Mouse (Mus musculus) liver, embryonic 13.5 days (tissue): ENCODE results near the gene Gm44579. TPM values are rescaled to one million over a fixed set of nuclear protein-coding genes. Genes with fewer than 3 reads are reported as not detected.

Source experiments
- ATAC-seq: fragments of 200-750 bp; cut with Nextera tagmentation; 2 replicates; pipeline ENCODE4 v1.8.0; 2017; ENCODE audit warnings: low read depth, mild to moderate bottlenecking, moderate number of reproducible peaks, moderate library complexity
- DNase-seq: peaks from one replicate; pipeline ENCODE4 v3.0.0; 2022
- H3K27ac ChIP-seq: fragments of 300-500 bp; sonication (generic); 2 replicates; pipeline ENCODE4 v1.5.1; 2015; ENCODE audit warnings: moderate library complexity, mild to moderate bottlenecking, inconsistent platforms
- H3K27me3 ChIP-seq: fragments of 300-500 bp; sonication (generic); 2 replicates; pipeline ENCODE4 v1.6.1; 2015; ENCODE audit warnings: mild to moderate bottlenecking, inconsistent platforms
- H3K36me3 ChIP-seq: fragments of 300-500 bp; sonication (generic); 2 replicates; pipeline ENCODE4 v1.6.1; 2015; ENCODE audit warnings: mild to moderate bottlenecking, inconsistent platforms
- H3K4me1 ChIP-seq: fragments of 300-500 bp; sonication (generic); replicated peaks from 2 replicates; pipeline ENCODE4 v1.6.1; 2015; ENCODE audit warnings: inconsistent platforms
- H3K4me2 ChIP-seq: fragments of 300-500 bp; sonication (generic); 2 replicates; pipeline ENCODE4 v1.6.1; 2015; ENCODE audit warnings: inconsistent platforms, mild to moderate bottlenecking, moderate library complexity
- H3K4me3 ChIP-seq: fragments of 300-500 bp; sonication (generic); replicated peaks from 2 replicates; pipeline ENCODE4 v1.5.1; 2015; ENCODE audit warnings: mild to moderate bottlenecking, inconsistent platforms
- H3K9ac ChIP-seq: fragments of 300-500 bp; sonication (generic); 2 replicates; pipeline ENCODE4 v1.6.1; 2015; ENCODE audit warnings: mild to moderate bottlenecking, inconsistent platforms
- H3K9me3 ChIP-seq: fragments of 300-500 bp; sonication (generic); replicated peaks from 2 replicates; pipeline ENCODE4 v1.6.1; 2016; ENCODE audit warnings: inconsistent platforms
- WGBS: fragments of 180-500 bp; shearing (Covaris S2); methylation state at CpG from one replicate; pipeline ENCODE4 v1.1.7; 2015; ENCODE audit not compliant: insufficient replicate concordance; 5-methylcytosine and 5-hydroxymethylcytosine counted together
- polyA plus RNA-seq: library from polyadenylated mRNA; unstranded; fragments of >200 nt; fragmentation: Nextera tagmentation; extraction: Ambion mirVana; gene quantifications from 2 replicates; pipeline ENCODE4 v1.2.1, GENCODE M21; 2015

The Gm44579 gene
- polyA plus RNA-seq = not detected in 2 replicates

DNA sequence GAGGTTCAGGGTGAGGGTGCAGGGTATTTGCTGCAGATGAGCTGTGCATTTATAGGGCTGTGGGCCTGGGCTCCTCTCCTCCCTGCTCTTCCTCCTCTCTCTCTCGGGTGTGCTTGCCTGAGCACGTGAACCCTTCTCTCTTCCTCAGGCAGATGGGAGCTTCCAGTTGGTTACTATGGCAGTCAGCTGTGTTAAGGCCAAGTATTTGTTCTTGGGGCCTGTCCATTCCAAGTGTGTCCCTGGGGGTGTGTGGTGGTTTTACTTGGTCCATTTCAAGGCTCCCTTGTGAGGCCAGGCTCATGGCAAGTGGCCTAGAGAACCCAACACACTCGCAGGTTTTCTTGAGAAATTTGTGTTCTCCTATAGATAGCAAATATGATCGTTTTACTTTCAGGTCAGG, at the start of gene Gm44579, which contains the start of gene Olfr287:
Gene Gm44579 (minus strand): TSS at position 101 of the 400 bp plus-strand sequence.
Gene Olfr287 (minus strand): TSS at position 180 of the 400 bp plus-strand sequence.
- WGBS = 53% methylated on average over 4 of the region's 4 CpGs
- ATAC-seq (no peak), DNase-seq (no peak)
- Histone ChIP-seq H3K36me3 (no peaks in the 10 kb centered on the region), H3K27ac (no peak within 1 kb of the TSS), H3K4me1 (no peaks in the 10 kb centered on the region), H3K27me3 (no peaks in the 10 kb centered on the region; the same call in 1 of the 2 replicates), H3K4me3 (no peak within 1 kb of the TSS), H3K4me2 (no peak within 1 kb of the TSS), H3K9ac (no peak within 1 kb of the TSS), H3K9me3 (no peaks in the 10 kb centered on the region)

GRCm38 (mm10) chr15:98257776-98258175, 37.0 kb upstream of the Gm44579 start:
- no peak for DNase-seq
- ATAC-seq = no peak
- WGBS = 69% methylated on average over 7 of the region's 7 CpGs
- Histone ChIP-seq H3K27ac (no peak overlapping the region), H3K36me3 (no peaks in the 10 kb centered on the region), H3K4me1 (no peaks in the 10 kb centered on the region), H3K9me3 (no peaks in the 10 kb centered on the region), H3K4me3 (no peak overlapping the region), H3K4me2 (no peak overlapping the region), H3K9ac (no peak overlapping the region), H3K27me3 (no peaks in the 10 kb centered on the region)

GRCm38 (mm10) chr15:98257193-98257592, 36.4 kb upstream of the Gm44579 start, which contains the start of gene H1fnt:
Gene H1fnt, minus strand, starts transcription at chr15:98257293.
- Histone ChIP-seq H3K27me3 (no peaks in the 10 kb centered on the region), H3K4me3 (no peak within 1 kb of the TSS), H3K9ac (no peak within 1 kb of the TSS), H3K36me3 (no peaks in the 10 kb centered on the region), H3K4me1 (no peaks in the 10 kb centered on the region), H3K9me3 (no peaks in the 10 kb centered on the region), H3K4me2 (no peak within 1 kb of the TSS), H3K27ac (no peak within 1 kb of the TSS)
- 73% methylated on average over 8 of the region's 8 CpGs for WGBS
- ATAC-seq = no peak
- no peak for DNase-seq

- 84% methylated on average over 13 of the region's 13 CpGs for WGBS
- no peak overlapping the region for H3K9ac ChIP-seq
Observed at GRCm38 (mm10) chr15:98256271-98256670, 35.5 kb upstream of the Gm44579 start.

DNA sequence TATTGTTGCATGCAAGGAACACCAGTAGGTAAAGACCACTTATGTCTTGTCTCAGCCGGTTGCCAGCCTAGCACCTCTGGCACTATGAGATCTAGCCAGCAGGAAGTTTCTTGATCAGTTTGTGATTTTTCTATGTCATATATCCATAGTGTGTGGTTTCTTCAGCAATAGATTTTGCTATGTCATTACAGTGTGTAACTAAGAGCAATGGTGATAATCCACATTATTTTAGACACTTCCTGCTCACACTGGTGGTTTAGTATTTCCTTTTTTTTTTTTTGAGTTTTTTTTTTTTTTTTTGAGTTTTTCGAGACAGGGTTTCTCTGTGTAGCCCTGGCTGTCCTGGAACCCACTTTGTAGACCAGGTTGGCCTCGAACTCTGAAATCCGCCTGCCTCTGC, 14.7 kb upstream of the Gm44579 start:
- DNase-seq (no peak), ATAC-seq (no peak)
- Histone ChIP-seq H3K4me2 (no peak overlapping the region), H3K27me3 (no peaks in the 10 kb centered on the region), H3K4me1 (no peaks in the 10 kb centered on the region), H3K4me3 (no peak overlapping the region), H3K36me3 (no peaks in the 10 kb centered on the region), H3K27ac (no peak overlapping the region), H3K9ac (no peak overlapping the region), H3K9me3 (no peaks in the 10 kb centered on the region)
- WGBS = 59% methylated on average over 4 of the region's 4 CpGs

More at GRCm38 (mm10) chr15:98256271-98256670, 35.5 kb upstream of the Gm44579 start:
- Histone ChIP-seq H3K4me2 (no peak overlapping the region), H3K4me1 (no peaks in the 10 kb centered on the region), H3K36me3 (no peaks in the 10 kb centered on the region), H3K9me3 (no peaks in the 10 kb centered on the region), H3K27me3 (no peaks in the 10 kb centered on the region), H3K4me3 (no peak overlapping the region), H3K27ac (no peak overlapping the region)
- DNase-seq (no peak), ATAC-seq (no peak)

DNA sequence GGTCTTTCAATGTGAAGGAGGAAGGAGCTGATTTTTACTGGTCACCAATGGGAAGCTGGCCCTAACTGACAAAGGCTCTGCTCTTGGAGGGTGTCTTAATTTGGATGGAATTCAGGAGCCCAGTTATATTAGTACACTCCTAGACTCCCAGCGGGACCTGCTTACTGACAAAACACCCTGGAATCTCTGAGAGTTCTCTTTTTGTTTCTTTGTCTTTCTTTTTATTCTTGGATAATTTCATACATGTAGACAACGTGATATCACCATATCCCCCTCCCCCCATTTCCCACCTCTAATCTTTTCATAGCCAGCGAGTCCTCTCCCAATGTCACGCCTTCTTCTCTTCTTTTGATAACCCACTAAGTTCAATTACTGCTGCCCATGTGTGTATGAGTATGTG, 13.6 kb upstream of the Gm44579 start, which contains the start of gene Olfr286:
Gene Olfr286 (minus strand): TSS at position 101 of the 400 bp plus-strand sequence.
- Histone ChIP-seq H3K4me1 (no peaks in the 10 kb centered on the region), H3K36me3 (no peaks in the 10 kb centered on the region), H3K9ac (no peak within 1 kb of the TSS), H3K27me3 (no peaks in the 10 kb centered on the region), H3K4me3 (no peak within 1 kb of the TSS), H3K9me3 (no peaks in the 10 kb centered on the region), H3K27ac (no peak within 1 kb of the TSS), H3K4me2 (no peak within 1 kb of the TSS)
- ATAC-seq = no peak
- DNase-seq = no peak
- 70% methylated on average over 4 of the region's 4 CpGs for WGBS

DNA sequence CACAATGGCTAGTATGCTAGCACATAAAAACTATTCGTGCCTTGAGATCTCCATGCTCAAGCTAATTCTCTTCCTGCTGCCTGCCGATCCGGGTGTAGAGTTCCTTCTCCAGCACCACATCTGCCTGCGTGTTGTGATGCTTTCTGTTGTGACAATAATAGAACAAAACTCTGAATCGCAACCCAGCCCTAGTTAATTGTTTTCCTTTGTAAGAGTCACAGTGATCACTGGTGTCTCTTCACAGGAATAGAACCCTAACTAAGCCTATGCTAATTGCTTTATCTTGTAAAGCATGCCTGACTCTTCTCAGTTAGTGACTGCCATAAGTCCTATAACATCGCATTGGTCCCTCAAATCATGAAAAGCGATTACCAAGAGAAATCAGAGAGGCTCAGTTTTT, 5.3 kb upstream of the Gm44579 start:
- H3K9me3 ChIP-seq = no peaks in the 10 kb centered on the region
- no peaks in the 10 kb centered on the region for H3K36me3 ChIP-seq
- H3K4me2 ChIP-seq = no peak overlapping the region
- H3K4me3 ChIP-seq = no peak overlapping the region
- no peaks in the 10 kb centered on the region for H3K27me3 ChIP-seq
- no peak overlapping the region for H3K27ac ChIP-seq
- no peaks in the 10 kb centered on the region for H3K4me1 ChIP-seq
- no peak for DNase-seq
- ATAC-seq = no peak
- H3K9ac ChIP-seq = no peak overlapping the region
- 56% methylated on average over 7 of the region's 7 CpGs for WGBS

DNA sequence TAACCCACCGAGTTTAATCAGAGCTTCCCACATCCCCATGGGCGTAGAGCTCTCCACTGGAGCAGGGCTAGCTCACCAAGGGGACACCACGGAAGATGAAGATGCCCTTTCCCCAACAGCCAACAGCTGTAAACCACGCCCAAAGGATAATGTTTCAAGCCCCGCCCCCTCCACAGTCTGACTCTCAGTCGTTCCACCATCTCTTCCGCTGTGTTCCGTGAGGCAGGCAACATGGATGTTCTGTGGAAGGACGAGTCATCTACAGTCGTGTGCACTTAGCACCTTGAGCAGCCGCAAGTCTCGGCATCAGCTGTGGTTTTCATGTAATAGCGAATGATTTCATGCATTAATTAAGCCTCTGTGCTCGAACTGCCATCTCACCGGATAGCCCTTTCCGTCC, 4.8 kb upstream of the Gm44579 start:
- no peak overlapping the region for H3K4me2 ChIP-seq
- H3K27ac ChIP-seq = no peak overlapping the region
- 35% methylated on average over 16 of the region's 16 CpGs for WGBS
- no peak overlapping the region for H3K9ac ChIP-seq
- no peaks in the 10 kb centered on the region for H3K36me3 ChIP-seq
- H3K4me3 ChIP-seq = no peak overlapping the region
- H3K27me3 ChIP-seq = no peaks in the 10 kb centered on the region
- no peaks in the 10 kb centered on the region for H3K4me1 ChIP-seq
- ATAC-seq = no peak
- DNase-seq = no peak
- H3K9me3 ChIP-seq = no peaks in the 10 kb centered on the region

DNA sequence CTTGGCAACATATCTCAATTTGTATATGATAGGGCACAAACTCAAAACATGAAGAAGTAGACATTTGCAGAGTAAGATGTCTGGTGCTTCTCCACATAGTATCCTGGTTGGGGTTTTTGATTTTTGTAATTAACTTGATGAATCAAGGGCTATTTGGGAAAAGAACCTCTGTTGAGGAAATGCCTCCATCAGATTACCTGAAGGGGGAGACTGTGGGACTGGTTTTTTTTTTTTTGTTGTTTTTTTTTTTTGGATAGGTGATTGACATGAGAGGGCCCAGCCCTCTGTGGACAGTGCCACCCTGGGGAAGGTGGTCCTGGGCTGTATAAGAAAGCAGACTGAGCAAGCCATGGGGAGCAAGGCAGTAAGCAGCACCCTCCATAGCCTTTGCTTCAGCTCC, 1.6 kb upstream of the Gm44579 start:
- Histone ChIP-seq H3K27ac (no peak overlapping the region), H3K4me3 (no peak overlapping the region), H3K36me3 (no peaks in the 10 kb centered on the region), H3K4me2 (no peak overlapping the region), H3K9me3 (no peaks in the 10 kb centered on the region), H3K27me3 (no peaks in the 10 kb centered on the region), H3K4me1 (no peaks in the 10 kb centered on the region), H3K9ac (no peak overlapping the region)
- DNase-seq (no peak), ATAC-seq (no peak)

DNA sequence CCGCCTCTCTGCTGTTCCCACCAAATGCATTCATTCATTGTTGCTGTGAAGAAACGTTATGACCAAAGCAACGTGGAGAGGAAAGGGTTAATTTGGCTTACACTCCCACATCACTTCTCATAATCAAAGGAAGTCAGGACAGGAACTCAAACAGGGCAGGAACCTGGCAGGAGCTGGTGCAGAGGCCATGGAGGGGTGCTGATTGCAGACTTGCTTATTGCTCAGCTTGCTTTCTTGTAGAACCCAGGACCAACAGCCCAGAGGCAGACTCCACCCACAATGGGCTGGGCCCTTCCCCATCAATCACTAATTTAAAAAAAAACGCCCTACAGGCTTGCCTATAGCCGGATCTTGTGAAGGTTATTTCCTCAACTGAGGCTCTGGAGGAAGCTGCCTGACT, 6.6 kb downstream of the Gm44579 start:
- H3K9ac ChIP-seq = no peak overlapping the region
- ATAC-seq (no peak), DNase-seq (no peak)
- WGBS = 29% methylated on average over 5 of the region's 5 CpGs
- no peak overlapping the region for H3K27ac ChIP-seq
- H3K27me3 ChIP-seq = no peaks in the 10 kb centered on the region; the same call in 1 of the 2 replicates
- H3K4me1 ChIP-seq = no peaks in the 10 kb centered on the region
- no peak overlapping the region for H3K4me3 ChIP-seq
- H3K9me3 ChIP-seq = no peaks in the 10 kb centered on the region
- no peak overlapping the region for H3K4me2 ChIP-seq
- no peaks in the 10 kb centered on the region for H3K36me3 ChIP-seq

DNA sequence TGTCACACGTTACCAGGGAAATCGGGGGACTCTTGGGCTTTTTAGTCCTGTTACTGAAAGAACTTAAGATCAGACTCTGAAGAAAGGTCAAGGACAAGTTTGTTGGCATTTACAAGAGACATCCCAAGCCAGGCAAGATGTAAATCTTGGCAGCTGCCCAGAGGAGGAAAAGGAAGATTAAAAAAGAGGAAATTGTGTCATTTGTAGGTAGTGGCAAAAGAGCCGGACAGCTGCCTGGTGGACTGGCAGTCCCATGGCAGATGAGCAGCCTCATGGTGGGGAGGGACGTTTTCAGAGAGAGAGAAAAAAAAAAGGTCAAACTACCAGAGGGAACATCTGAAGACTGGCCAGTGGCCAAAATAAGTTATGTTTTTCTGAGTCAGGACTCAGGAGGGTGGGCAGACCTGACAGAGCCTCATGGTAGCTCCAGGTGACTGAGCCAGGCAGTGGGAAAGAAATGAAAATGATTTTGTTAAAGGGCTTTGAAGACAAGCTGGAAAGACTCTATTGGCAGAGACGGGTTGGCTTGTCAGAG, 7.4 kb downstream of the Gm44579 start:
- 45% methylated on average over 5 of the region's 5 CpGs for WGBS
- Histone ChIP-seq H3K4me2 (no peak overlapping the region), H3K27ac (no peak overlapping the region), H3K36me3 (no peaks in the 10 kb centered on the region), H3K9me3 (no peaks in the 10 kb centered on the region), H3K4me3 (no peak overlapping the region), H3K9ac (no peak overlapping the region), H3K4me1 (no peaks in the 10 kb centered on the region), H3K27me3 (no peaks in the 10 kb centered on the region; the same call in 1 of the 2 replicates)
- no peak for ATAC-seq
- DNase-seq = no peak

GRCm38 (mm10) chr15:98209676-98210075, 11.1 kb downstream of the Gm44579 start:
- Histone ChIP-seq H3K27me3 (no peaks in the 10 kb centered on the region), H3K36me3 (no peaks in the 10 kb centered on the region), H3K4me2 (no peak overlapping the region), H3K4me1 (no peaks in the 10 kb centered on the region), H3K4me3 (no peak overlapping the region), H3K27ac (no peak overlapping the region), H3K9me3 (no peaks in the 10 kb centered on the region), H3K9ac (no peak overlapping the region)
- 40% methylated on average over 7 of the region's 7 CpGs for WGBS
- DNase-seq (no peak), ATAC-seq (no peak)
